Mouse (Mus musculus) stomach, postnatal 0 days (tissue): ENCODE measurements around the gene 3110021N24Rik. TPM values are rescaled to one million over a fixed set of nuclear protein-coding genes. Genes with fewer than 3 reads are reported as not detected.

Experiments
- ATAC-seq: fragments of 200-750 bp; cut with Nextera tagmentation; 2 replicates; pipeline ENCODE4 v1.8.0; 2017; ENCODE audit not compliant: low FRiP score, low TSS enrichment
- DNase-seq: peaks from one replicate; pipeline ENCODE4 v3.0.0-alpha.2; 2016; ENCODE audit warnings: low spot score
- H3K27ac ChIP-seq: fragments of 300-500 bp; sonication (generic); replicated peaks from 2 replicates; pipeline ENCODE4 v1.5.1; 2014; ENCODE audit warnings: mild to moderate bottlenecking, control low read depth
- H3K27me3 ChIP-seq: fragments of 300-500 bp; sonication (generic); 2 replicates; pipeline ENCODE4 v1.6.1; 2014; ENCODE audit warnings: low read length; ENCODE audit not compliant: control insufficient read depth, insufficient read depth
- H3K36me3 ChIP-seq: fragments of 300-500 bp; sonication (generic); 2 replicates; pipeline ENCODE4 v1.6.1; 2014; ENCODE audit warnings: low read length, mixed read lengths; ENCODE audit not compliant: control insufficient read depth, insufficient read depth
- H3K4me1 ChIP-seq: fragments of 300-500 bp; sonication (generic); replicated peaks from 2 replicates; pipeline ENCODE4 v1.6.1; 2014; ENCODE audit warnings: antibody characterized with exemption; ENCODE audit not compliant: control insufficient read depth, insufficient read depth
- H3K4me2 ChIP-seq: fragments of 300-500 bp; sonication (generic); replicated peaks from 2 replicates; pipeline ENCODE4 v1.6.1; 2014; ENCODE audit warnings: low read depth, mild to moderate bottlenecking, control low read depth, moderate library complexity
- H3K4me3 ChIP-seq: fragments of 300-500 bp; sonication (generic); 2 replicates; pipeline ENCODE4 v1.5.1; 2014; ENCODE audit warnings: low read depth, low read length, control low read depth
- H3K9ac ChIP-seq: fragments of 300-500 bp; sonication (generic); 2 replicates; pipeline ENCODE4 v1.6.1; 2014; ENCODE audit warnings: mild to moderate bottlenecking, low read length, control low read depth, mixed read lengths
- H3K9me3 ChIP-seq: fragments of 300-500 bp; sonication (generic); 2 replicates; pipeline ENCODE4 v1.6.1; 2016; ENCODE audit warnings: low read length; ENCODE audit not compliant: control insufficient read depth
- CTCF ChIP-seq: IDR thresholded peaks from 2 replicates; pipeline ENCODE4 v1.5.1; 2016; ENCODE audit warnings: antibody characterized with exemption, low read depth, mild to moderate bottlenecking, moderate library complexity
- EP300 ChIP-seq: optimal IDR thresholded peaks from 2 replicates; pipeline ENCODE3; 2016; ENCODE audit warnings: antibody characterized with exemption
- WGBS: fragments of 180-500 bp; shearing (Covaris S2); extraction: QIAGEN DNeasy Blood & Tissue Kit; methylation state at CpG from one replicate; pipeline ENCODE4 v1.1.7; 2014; 5-methylcytosine and 5-hydroxymethylcytosine counted together
- polyA plus RNA-seq: library from polyadenylated mRNA; unstranded; fragments of >200 nt; fragmentation: Nextera tagmentation; extraction: Ambion mirVana; gene quantifications from 2 replicates; pipeline ENCODE4 v1.2.1, GENCODE M21; 2015

Gene 3110021N24Rik
- polyA plus RNA-seq, 1 experiment from 2014 or later: 0.99 TPM

DNA sequence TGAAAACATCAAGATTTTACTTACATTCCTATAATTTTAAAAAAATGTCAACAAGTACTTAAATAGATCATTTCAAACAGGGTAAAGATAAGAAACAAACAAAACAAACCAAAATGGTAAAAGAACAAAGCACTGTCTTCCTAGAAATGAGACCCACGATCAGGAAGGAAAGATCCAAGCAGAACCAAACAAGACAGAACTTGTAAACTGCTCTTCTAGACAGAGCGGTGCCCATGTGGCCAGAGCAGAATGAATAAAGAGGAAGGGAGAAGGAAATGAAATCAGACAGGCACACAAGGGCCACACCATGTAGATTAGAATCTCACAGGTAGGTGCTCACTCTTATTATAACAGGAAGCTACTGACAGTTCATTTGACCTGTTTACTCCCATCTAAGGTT lies 107.2 kb downstream of the 3110021N24Rik start:
- Histone ChIP-seq H3K9ac (no peak overlapping the region), H3K36me3 (peaks cover 18% of the 10 kb centered on the region; the same call in 1 of the 2 replicates), H3K4me3 (no peak overlapping the region), H3K4me2 (no peak overlapping the region), H3K4me1 (no peaks in the 10 kb centered on the region), H3K27me3 (no peaks in the 10 kb centered on the region), H3K27ac (no peak overlapping the region), H3K9me3 (no peaks in the 10 kb centered on the region)
- DNase-seq (no peak), ATAC-seq (no peak)
- WGBS: 71% methylated on average over 2 of the region's 2 CpGs
- TF ChIP-seq EP300: no peak
- TF ChIP-seq CTCF: no peak

DNA sequence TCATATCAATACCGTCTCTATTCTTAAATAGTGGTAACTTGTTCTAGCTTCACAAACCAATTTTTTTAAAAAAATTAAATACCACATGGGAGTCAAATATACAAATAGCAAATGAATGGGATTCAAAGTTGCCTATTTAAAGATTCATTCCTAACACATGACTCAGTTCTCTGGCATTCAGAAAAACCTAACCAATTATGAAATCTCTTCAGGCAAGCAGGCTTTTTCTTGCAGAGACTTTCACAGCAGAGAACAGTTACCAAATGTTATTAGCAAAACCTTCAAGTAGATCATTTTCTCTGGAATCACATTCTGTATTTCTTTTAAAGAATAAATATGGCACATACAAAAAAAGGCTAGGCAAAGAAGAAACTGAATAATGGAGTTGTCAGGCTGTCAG lies 111.2 kb downstream of the 3110021N24Rik start:
- Histone ChIP-seq H3K9me3 (no peaks in the 10 kb centered on the region), H3K27ac (no peak overlapping the region), H3K4me1 (no peaks in the 10 kb centered on the region; the same call in 1 of the 2 replicates), H3K9ac (no peak overlapping the region), H3K36me3 (peaks cover 8% of the 10 kb centered on the region; the same call in 1 of the 2 replicates), H3K4me2 (no peak overlapping the region), H3K4me3 (no peak overlapping the region), H3K27me3 (no peaks in the 10 kb centered on the region)
- DNase-seq (no peak), ATAC-seq (no peak)
- 66% methylated on average over 1 of the region's 1 CpGs for WGBS
- no peak for TF ChIP-seq EP300
- no peak for TF ChIP-seq CTCF

Other genes starting within 250 kb of the 3110021N24Rik start
- gene Prpf38a, start 140.3 kb upstream of the 3110021N24Rik start, polyA plus RNA-seq: 44.4 and 45.5 TPM in 2 replicates
- gene Orc1, start 140.2 kb upstream of the 3110021N24Rik start, polyA plus RNA-seq: 1.8 and 2.6 TPM in 2 replicates
- 20.9 and 23.1 TPM in 2 replicates for gene Cc2d1b, start 99.7 kb upstream of the 3110021N24Rik start, polyA plus RNA-seq
- gene Zfyve9, start 61.1 kb downstream of the 3110021N24Rik start, polyA plus RNA-seq: 2.6 and 3.0 TPM in 2 replicates
- 114 TPM in 2 replicates for gene Btf3l4, start 114.0 kb downstream of the 3110021N24Rik start, polyA plus RNA-seq
- 64.0 and 66.7 TPM in 2 replicates for gene Txndc12, start 115.0 kb downstream of the 3110021N24Rik start, polyA plus RNA-seq
- gene Kti12, start 128.1 kb downstream of the 3110021N24Rik start, polyA plus RNA-seq: 30.9 TPM in 2 replicates
- gene A730015C16Rik, start 129.0 kb downstream of the 3110021N24Rik start, polyA plus RNA-seq: 0.38 and 0.99 TPM in 2 replicates
- 11.6 and 11.9 TPM in 2 replicates for gene Rab3b, start 159.4 kb downstream of the 3110021N24Rik start, polyA plus RNA-seq